Mouse (Mus musculus) adrenal gland, postnatal 36 days (tissue): ENCODE measurements around the gene B3galnt2. TPM values are rescaled to one million over a fixed set of nuclear protein-coding genes. Genes with fewer than 3 reads are reported as not detected.
A peak's percentile ranks its signal among the peaks of the same experiment; 100 is the strongest.
"Not testable (repeated sequence)": the region's sequence is repeated elsewhere in the genome, so short reads cannot be mapped to it uniquely, and the experiment has no call there.

Experiments
- DNase-seq, 2 experiments: peaks; one replicate each; pipeline ENCODE4 v3.0.0; 2021; ENCODE audit warnings: mixed read lengths in 1 of 2
- total RNA-seq, 2 experiments: library from RNA; stranded (reverse); gene quantifications; 2 replicates each; pipeline ENCODE4 v1.2.3; 2021

The B3galnt2 gene
- total RNA-seq, 2 experiments from 2014 or later: 24.9 to 31.0 TPM

DNA sequence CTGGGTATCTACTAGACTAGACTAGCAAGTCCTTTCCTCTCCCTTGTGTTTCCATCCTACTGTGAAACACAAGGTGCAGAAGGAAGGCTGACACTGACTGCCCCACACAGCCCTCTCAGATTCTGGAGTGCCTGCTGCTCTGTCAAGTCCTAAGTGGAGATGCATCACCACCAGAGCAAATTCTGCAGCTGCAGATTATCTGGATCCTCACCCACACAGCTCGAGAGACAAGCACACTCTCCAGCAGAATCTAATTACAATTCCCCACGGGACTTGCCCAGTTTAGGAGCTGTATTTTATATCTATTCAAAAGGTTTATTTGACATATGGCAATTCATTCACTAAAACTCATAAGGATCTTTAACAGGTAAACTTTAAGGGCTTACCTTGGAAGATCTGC is 51.8 kb downstream of the B3galnt2 start:
- no peak for DNase-seq

DNA sequence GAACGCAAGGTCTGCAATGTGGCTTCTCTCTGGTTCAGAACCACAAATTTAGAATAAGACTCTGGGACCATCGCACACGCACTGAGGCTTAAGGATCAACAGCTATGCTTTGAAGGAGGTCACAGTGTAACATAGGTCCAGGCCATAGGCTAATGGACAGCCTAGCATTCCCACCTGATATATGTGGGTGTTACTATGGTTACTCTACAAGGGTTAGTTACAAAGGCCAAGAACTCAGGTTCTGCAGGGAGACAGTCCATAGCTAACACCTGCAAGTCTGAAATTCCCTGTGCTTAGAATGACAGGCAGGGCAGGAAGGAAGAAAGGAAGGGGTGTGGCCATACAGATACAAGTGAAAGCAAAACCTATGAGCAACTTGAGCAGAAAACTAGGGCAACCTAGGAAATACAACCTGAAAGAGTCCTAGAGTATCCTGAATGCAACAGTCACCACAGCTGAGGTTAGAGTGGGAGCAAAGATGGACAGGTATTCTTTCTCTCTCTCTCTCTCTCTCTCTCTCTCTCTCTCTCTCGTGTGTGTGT is 57.3 kb downstream of the B3galnt2 start:
- DNase-seq: no peak

DNA sequence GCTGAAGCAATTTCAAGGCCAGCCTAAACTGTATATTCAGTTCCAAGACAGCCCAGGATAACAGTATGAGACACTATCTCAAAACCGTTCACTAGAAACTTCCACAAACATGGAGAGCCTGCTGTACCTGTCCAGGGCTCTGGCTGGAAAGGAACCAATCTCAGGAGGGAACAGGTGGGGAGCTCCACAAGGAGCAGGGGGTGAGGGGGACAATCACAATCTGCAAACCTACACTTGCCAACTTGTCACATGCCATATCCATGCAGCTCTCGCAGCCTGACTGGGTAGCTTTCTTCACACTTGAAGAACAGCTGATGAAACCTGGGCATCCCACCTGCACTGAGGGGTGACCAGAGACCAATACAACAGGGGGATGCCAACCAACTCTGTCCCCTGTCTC is 59.7 kb downstream of the B3galnt2 start:
- DNase-seq: no peak

- DNase-seq: peak in 1 of 2 experiments; percentile 19
Observed at GRCm38 (mm10) chr13:14014540-14014939, 60.3 kb downstream of the B3galnt2 start.

DNA sequence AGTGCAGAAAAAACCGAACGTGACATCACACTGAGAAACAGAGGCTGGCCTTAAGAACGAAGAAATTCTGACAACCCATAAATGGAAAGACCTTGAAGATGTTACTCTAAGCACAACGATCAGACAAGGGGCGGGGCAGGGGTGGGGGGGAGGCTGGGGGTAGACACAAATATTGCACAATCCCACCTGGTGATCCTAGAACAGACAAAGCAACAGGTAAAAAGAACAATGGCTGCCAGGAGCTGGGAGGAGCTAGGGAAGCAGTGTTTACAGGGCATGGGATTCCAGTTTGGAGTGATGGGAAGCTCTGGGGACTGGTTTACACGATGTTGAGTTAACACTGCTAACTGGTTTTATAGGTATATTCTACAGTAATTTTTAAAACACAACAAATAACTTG is 61.3 kb downstream of the B3galnt2 start:
- DNase-seq: no peak

DNA sequence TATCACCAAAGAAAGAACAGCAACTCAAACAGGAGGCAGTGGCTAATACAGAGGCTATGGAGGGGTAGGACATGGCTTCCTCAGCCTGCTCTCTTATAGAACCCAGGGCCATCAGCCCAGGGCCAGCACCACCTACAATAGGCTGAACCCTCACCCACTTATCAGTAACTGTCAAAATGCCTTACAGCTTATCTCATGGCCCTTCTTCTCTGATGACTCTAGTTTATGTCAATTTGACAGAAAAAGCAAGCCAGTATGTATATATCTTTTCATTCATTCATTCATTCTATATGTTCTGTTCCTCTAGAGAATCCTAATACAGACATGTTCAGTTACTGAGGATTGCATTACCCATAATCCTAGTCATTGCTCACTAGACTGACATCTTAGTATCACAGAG is 64.0 kb downstream of the B3galnt2 start:
- no peak for DNase-seq

DNA sequence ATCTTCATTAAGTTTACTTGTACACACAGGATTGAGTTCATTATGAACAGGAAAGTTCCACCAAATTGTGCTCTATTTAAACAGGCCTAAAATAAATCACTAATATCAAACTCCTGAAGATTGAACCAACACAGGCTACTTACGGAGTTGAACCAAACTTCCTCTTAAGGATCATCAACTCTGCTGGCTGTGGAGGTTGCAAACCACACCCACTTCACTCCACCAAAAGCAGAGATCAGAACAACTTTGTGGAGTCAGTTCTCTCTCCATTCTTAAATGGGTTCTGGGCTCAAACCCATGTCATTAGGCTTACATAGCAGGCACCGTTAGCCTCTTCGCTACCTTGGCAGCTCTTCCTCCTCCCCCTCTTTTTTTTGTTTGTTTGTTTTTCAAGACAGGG is 64.6 kb downstream of the B3galnt2 start:
- no peak for DNase-seq

- not testable (repeated sequence) for DNase-seq
Observed at GRCm38 (mm10) chr13:14021417-14021816, 67.1 kb downstream of the B3galnt2 start.

- no peak for DNase-seq
Observed at GRCm38 (mm10) chr13:14025554-14025953, 71.3 kb downstream of the B3galnt2 start.

DNA sequence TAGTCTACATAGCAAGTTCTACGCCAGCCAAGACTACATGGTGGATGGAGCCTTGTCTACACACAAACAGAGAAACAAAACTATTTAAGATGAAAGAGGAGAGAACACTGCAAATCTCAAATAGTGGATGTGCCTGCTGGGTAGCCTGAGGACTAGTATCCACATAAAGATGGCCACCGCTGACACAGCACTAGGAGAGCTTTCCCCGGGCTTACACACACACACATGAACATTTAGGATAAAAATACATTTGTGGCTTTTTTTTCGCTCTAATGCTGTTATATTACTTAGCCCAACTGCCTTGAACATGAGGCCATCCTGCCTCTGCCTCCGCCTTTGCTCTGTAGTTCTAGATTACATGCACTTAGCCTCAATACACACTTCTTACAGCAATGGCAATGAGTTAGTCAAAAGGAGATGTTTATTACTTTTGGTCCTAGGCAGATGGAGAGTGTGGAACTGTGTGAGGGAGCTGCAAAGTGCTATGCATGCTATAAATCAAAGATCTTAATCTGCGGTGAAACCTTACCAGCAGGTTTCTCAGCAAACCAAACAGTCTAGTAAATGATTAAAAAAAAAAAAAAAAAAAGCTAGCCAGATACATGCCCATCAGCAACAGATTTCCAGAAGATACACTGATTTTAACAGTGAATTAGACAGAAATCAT is 72.0 kb downstream of the B3galnt2 start:
- DNase-seq: no peak

DNA sequence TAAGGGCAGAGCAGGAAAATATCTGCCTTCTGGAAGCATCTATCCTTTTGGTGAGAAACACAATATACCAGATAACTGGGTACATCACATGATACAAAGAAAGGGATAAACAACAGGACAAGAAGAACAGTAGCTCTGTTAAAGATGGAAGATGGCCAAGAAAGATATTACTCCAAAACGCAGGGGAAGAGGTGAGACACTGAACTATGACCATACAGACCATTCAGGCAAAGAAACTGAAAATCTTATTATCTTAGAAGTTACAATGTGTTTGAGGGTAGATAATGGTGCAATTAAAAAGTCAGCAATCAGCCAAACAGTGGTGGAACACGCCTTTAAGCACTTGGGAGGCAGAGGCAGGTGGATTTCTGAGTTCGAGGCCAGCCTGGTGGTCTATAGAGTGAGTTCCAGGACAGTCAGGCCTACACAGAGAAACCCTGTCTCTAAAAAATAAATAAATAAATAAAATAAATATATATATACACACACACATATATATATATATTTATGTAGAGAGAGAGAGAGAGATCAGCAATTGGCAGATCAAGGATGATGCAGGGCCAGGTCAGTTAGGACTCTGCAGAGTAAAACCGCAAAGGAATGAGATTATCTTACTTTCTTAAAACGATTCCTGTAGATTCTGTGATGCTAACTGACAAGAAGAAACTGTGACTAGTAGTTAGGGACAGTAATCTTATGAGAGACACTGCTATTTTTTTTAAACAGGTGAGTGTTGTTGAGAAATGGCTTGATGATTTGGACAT is 79.2 kb downstream of the B3galnt2 start:
- DNase-seq: no peak

DNA sequence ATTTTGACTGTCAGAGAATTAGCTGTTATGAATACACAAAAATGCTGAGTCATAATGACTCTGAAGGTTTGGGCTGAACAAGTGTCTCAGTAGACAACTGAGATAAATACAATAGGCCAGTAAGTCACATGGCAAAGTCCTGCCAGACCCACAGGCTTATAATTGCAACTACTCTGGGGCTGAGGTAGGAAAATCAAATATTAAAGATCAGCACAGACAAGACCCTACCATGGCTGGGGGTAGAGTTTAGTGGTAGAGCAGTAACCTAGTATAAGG is 79.7 kb downstream of the B3galnt2 start:
- no peak for DNase-seq

DNA sequence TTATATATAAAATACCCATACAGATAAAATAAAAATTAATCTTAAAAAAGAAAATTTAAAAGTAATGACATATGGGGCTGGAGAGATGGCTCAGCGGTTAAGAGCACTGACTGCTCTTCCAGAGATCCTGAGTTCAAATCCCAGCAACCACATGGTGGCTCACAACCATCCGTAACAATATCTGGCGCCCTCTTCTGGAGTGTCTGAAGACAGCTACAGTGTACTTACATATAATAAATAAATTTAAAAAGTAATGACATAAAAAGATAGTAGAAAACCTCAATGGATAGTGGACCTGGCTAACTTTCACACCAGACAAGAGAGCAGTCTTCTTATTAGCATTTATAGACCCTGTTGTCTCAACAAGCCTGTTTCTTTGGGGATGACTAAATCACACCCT is 81.1 kb downstream of the B3galnt2 start:
- DNase-seq: not testable (repeated sequence)

- peak; percentile 60 to 73 for DNase-seq
Observed at GRCm38 (mm10) chr13:14035875-14036630, 81.8 kb downstream of the B3galnt2 start.

DNA sequence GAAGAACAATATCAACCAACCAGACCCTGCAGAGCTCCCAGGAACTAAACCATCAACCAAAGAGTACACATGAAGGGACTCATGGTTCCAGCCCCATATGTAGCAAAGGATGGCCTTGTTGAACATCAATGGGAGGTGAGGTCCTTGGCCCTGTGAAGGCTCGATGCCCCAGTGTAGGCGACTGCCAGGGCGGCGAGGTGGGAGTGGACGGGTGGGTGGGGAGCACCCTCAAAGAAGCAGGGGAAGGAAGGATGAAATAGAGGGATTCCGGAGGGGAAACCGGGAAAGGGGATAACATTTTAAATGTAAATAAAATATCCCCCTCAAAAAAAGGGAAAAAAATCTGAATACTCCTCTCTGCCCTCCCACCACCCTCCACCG is 84.6 kb downstream of the B3galnt2 start:
- DNase-seq: no peak

DNA sequence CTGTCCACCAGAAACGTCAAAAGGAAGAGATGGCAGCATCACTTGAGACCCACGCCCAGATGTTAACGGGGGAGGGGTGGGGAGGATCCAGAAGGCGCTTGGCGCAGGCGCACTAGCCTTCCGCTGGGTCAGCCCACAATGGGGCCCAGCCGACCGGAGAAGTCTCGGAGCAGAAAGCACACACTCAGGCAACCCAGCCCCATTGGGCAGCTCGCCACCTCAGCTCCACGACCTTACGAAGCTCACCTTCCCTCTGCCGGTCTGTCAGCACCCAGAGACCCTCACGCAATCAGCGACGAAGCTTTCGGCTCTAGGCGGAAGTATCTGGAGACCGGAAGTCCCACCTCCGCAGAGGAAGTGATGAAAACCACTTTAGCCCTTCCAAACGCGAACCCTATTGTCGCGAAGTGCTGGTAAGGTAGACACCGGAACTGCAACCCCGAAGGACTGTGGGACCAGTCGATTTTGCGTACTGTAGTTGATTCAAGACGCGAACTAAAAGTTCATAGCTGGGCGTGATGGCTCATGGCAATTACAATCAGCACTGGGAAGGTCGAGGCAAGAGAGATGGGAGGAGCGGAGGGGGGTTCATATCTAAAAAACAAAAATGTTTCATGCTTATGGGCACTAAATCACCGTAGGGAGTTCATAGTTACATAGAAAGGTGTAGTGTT is 85.2 kb downstream of the B3galnt2 start, which contains the start of gene Tbce:
Gene Tbce, minus strand, starts transcription at position 347 of the 674 bp plus-strand sequence.
- peak; percentile 89 to 93 for DNase-seq

GRCm38 (mm10) chr13:14040186-14040585 is 85.9 kb downstream of the B3galnt2 start:
- DNase-seq: peak; percentile 10 to 19

DNA sequence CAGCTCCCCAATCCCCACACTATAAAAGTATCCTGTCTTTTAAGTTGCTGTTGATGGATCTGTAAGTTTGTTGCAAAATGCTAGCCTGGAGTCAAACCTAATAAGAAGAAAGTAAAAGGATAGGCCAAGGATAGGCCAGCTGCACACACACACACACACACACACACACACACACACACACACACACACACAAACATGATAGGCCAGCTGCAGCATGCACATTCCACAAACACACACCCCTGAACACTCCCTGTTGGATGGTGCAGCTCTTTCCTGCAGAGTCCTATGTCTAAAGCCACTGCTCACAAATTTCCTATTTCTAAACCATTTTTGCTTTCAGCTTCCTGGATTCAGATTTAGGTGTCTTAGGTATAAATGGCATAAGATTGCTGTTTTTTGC is 89.6 kb downstream of the B3galnt2 start:
- DNase-seq: no peak

- no peak for DNase-seq
Observed at GRCm38 (mm10) chr13:14044521-14044920, 90.3 kb downstream of the B3galnt2 start.
